Comparison of ENCODE assay signal across 8 mouse cellular contexts in genomic region chr3:146812041-146812878, GRCm38 (mm10). TPM values are rescaled to one million over a fixed set of nuclear protein-coding genes. Genes with fewer than 3 reads are reported as not detected.
DNase-seq lines count a peak whose midpoint lies in the region; ATAC-seq and TF ChIP-seq lines count a peak whose summit lies in the region.

No protein-coding gene starts in this region.

- intact Hi-C loops in left cerebral cortex, adult 2 months (cut with DNase I), result loop anchor here (5.0 kb wide), 1 partner anchor 100 kb away; no protein-coding TSS in a partner anchor

- WGBS in embryonic facial prominence, embryonic 14.5 days, result 1% methylated on average over 14 of the region's 60 CpGs
- WGBS in hindbrain, embryonic 15.5 days, result under 1% methylated on average over 54 of the region's 60 CpGs
- 1% methylated on average over 57 of the region's 60 CpGs for WGBS in liver, embryonic 14.5 days (ENCODE audit: insufficient replicate concordance)
- WGBS in neural tube, embryonic 15.5 days, result under 1% methylated on average over 58 of the region's 60 CpGs

- no peaks in the 10 kb centered on the region for H3K9me3 ChIP-seq in embryonic facial prominence, embryonic 14.5 days (ENCODE audit: control insufficient read depth, low read length)
- H3K9me3 ChIP-seq in hindbrain, embryonic 15.5 days, result no peaks in the 10 kb centered on the region
- no peaks in the 10 kb centered on the region for H3K9me3 ChIP-seq in liver, embryonic 14.5 days (ENCODE audit: control insufficient read depth, low read length)
- no peaks in the 10 kb centered on the region for H3K9me3 ChIP-seq in neural tube, embryonic 15.5 days (replicated peaks)

- H3K4me1 ChIP-seq in embryonic facial prominence, embryonic 14.5 days (ENCODE audit: control insufficient read depth, insufficient read depth, low read length), result 0 out of 2 replicates have a peak, but pooled peaks cover 9% of the 10 kb centered on the region
- peaks cover 18% of the 10 kb centered on the region for H3K4me1 ChIP-seq in hindbrain, embryonic 15.5 days (replicated peaks)
- peaks cover 0 to 4% of the 10 kb centered on the region in 2 experiments; a peak in 1 of 4 replicates for H3K4me1 ChIP-seq in liver, embryonic 14.5 days (replicated peaks; ENCODE audit: control insufficient read depth in 2 of 2, insufficient read depth in 2 of 2, low read length in 1 of 2)
- peaks cover 27% of the 10 kb centered on the region for H3K4me1 ChIP-seq in neural tube, embryonic 15.5 days

- peak; percentile 83 for ATAC-seq in embryonic facial prominence, embryonic 14.5 days (ENCODE audit: low read depth)
- ATAC-seq in hindbrain, embryonic 15.5 days (ENCODE audit: low FRiP score, low read depth), result peak; percentile 77
- ATAC-seq in liver, embryonic 14.5 days (ENCODE audit: insufficient read depth), result peak; percentile 63
- peak; percentile 76 for ATAC-seq in neural tube, embryonic 15.5 days (ENCODE audit: low FRiP score)

- TF ChIP-seq EP300 in liver, embryonic 14.5 days (IDR thresholded peaks at IDR 0.05; ENCODE audit: low read depth), result no peak

- peak overlapping the region; percentile 96 for H3K27ac ChIP-seq in left cerebral cortex, adult 2 months
- H3K27ac ChIP-seq in embryonic facial prominence, embryonic 14.5 days (replicated peaks; ENCODE audit: low read depth, low read length), result peak overlapping the region; percentile 95
- peak overlapping the region; percentile 99 for H3K27ac ChIP-seq in hindbrain, embryonic 15.5 days (replicated peaks)
- no peak overlapping the region for H3K27ac ChIP-seq in liver, embryonic 14.5 days
- peak overlapping the region; percentile 99 for H3K27ac ChIP-seq in neural tube, embryonic 15.5 days (replicated peaks)

- peaks cover 6% of the 10 kb centered on the region; the same call in 1 of the 2 replicates for H3K36me3 ChIP-seq in embryonic facial prominence, embryonic 14.5 days (ENCODE audit: control insufficient read depth, insufficient read depth, low read length)
- H3K36me3 ChIP-seq in hindbrain, embryonic 15.5 days, result no peaks in the 10 kb centered on the region
- no peaks in the 10 kb centered on the region for H3K36me3 ChIP-seq in liver, embryonic 14.5 days (replicated peaks; ENCODE audit: control insufficient read depth, insufficient read depth, low read depth)
- H3K36me3 ChIP-seq in neural tube, embryonic 15.5 days, result no peaks in the 10 kb centered on the region

- H3K27me3 ChIP-seq in embryonic facial prominence, embryonic 14.5 days (replicated peaks; ENCODE audit: control insufficient read depth, insufficient read depth, low read length), result no peaks in the 10 kb centered on the region
- no peaks in the 10 kb centered on the region for H3K27me3 ChIP-seq in hindbrain, embryonic 15.5 days
- H3K27me3 ChIP-seq in liver, embryonic 14.5 days (ENCODE audit: control insufficient read depth, insufficient read depth, low read length), result no peaks in the 10 kb centered on the region
- no peaks in the 10 kb centered on the region for H3K27me3 ChIP-seq in neural tube, embryonic 15.5 days (replicated peaks)

- no peak for TF ChIP-seq CTCF in left cerebral cortex, adult 2 months (IDR thresholded peaks at IDR 0.05)
- no peak for TF ChIP-seq CTCF in liver, embryonic 14.5 days (IDR thresholded peaks at IDR 0.05; ENCODE audit: low read depth)

- no peak for DNase-seq in left cerebral cortex, adult 2 months (ENCODE audit: extremely low spot score in 1 of 2, low spot score in 2 of 2)
- DNase-seq in left cerebral cortex, adult 11 months (ENCODE audit: low spot score), result no peak
- peak; percentile 76 for DNase-seq in Muller cell, postnatal 12 days (ENCODE audit: inconsistent ontology term)
- DNase-seq in embryonic facial prominence, embryonic 14.5 days (ENCODE audit: low spot score), result peak; percentile 15
- peak in 1 of 3 experiments; percentile 14 for DNase-seq in liver, embryonic 14.5 days (ENCODE audit: low read depth in 3 of 3, low spot score in 3 of 3)
- DNase-seq in right cerebral cortex, adult 18-20 months, result no peak

- peak overlapping the region; percentile 95 for H3K9ac ChIP-seq in embryonic facial prominence, embryonic 14.5 days (ENCODE audit: low read depth, low read length)
- peak overlapping the region; percentile 95 for H3K9ac ChIP-seq in hindbrain, embryonic 15.5 days
- peak overlapping the region; percentile 82 for H3K9ac ChIP-seq in liver, embryonic 14.5 days (replicated peaks)
- peak overlapping the region; percentile 96 for H3K9ac ChIP-seq in neural tube, embryonic 15.5 days (replicated peaks)

- peak overlapping the region; percentile 84 for H3K4me2 ChIP-seq in embryonic facial prominence, embryonic 14.5 days (ENCODE audit: low read depth, low read length)
- peak overlapping the region; percentile 88 for H3K4me2 ChIP-seq in hindbrain, embryonic 15.5 days
- H3K4me2 ChIP-seq in liver, embryonic 14.5 days (ENCODE audit: low read depth), result peak overlapping the region; percentile 67
- H3K4me2 ChIP-seq in neural tube, embryonic 15.5 days, result peak overlapping the region; percentile 84

- H3K4me3 ChIP-seq in left cerebral cortex, adult 2 months, result peak overlapping the region; percentile 57
- peak overlapping the region; percentile 99 for H3K4me3 ChIP-seq in embryonic facial prominence, embryonic 14.5 days (ENCODE audit: low read depth, low read length)
- H3K4me3 ChIP-seq in hindbrain, embryonic 15.5 days, result peak overlapping the region; percentile 99
- H3K4me3 ChIP-seq in liver, embryonic 14.5 days (ENCODE audit: insufficient read depth in 1 of 2, low read depth in 2 of 2, low read length in 2 of 2), result peak overlapping the region; percentile 62 to 89
- H3K4me3 ChIP-seq in neural tube, embryonic 15.5 days (replicated peaks), result peak overlapping the region; percentile 95

RNA-seq across cellular contexts. Expression of gene Prkacb, which starts 0.5 kb away (rescaled TPM):
- 100 to 1,000 TPM; 425 to 476 TPM for total RNA-seq in left cerebral cortex, adult 2 months (2021)
- polyA plus RNA-seq in embryonic facial prominence, embryonic 14.5 days (2014; fragmentation: Nextera tagmentation; extraction: Ambion mirVana), result 69.1 and 72.9 TPM in 2 replicates
- polyA plus RNA-seq in hindbrain, embryonic 15.5 days (2015; fragmentation: Nextera tagmentation; extraction: Ambion mirVana), result 181 and 186 TPM in 2 replicates
- 4.8 and 6.1 TPM in 2 replicates for polyA plus RNA-seq in liver, embryonic 14.5 days (2012; rRNA removed)
- polyA plus RNA-seq in liver, embryonic 14.5 days (2014; fragmentation: Nextera tagmentation; extraction: Ambion mirVana), result 10.9 and 12.5 TPM in 2 replicates
- polyA plus RNA-seq in neural tube, embryonic 15.5 days (2015; fragmentation: Nextera tagmentation; extraction: Ambion mirVana), result 169 and 193 TPM in 2 replicates

RNA-seq across cellular contexts. Expression of gene Ttll7, which starts 39.9 kb away (rescaled TPM):
- total RNA-seq in left cerebral cortex, adult 2 months (2021), result 100 to 1,000 TPM; 178 to 182 TPM
- 5.7 and 5.8 TPM in 2 replicates for polyA plus RNA-seq in embryonic facial prominence, embryonic 14.5 days (2014; fragmentation: Nextera tagmentation; extraction: Ambion mirVana)
- polyA plus RNA-seq in hindbrain, embryonic 15.5 days (2015; fragmentation: Nextera tagmentation; extraction: Ambion mirVana), result 8.5 and 8.7 TPM in 2 replicates
- polyA plus RNA-seq in liver, embryonic 14.5 days (2012; rRNA removed), result 0.23 and 0.34 TPM in 2 replicates
- 0.47 and 0.48 TPM in 2 replicates for polyA plus RNA-seq in liver, embryonic 14.5 days (2014; fragmentation: Nextera tagmentation; extraction: Ambion mirVana)
- 8.9 and 11.4 TPM in 2 replicates for polyA plus RNA-seq in neural tube, embryonic 15.5 days (2015; fragmentation: Nextera tagmentation; extraction: Ambion mirVana)

Comparison
In these comparisons a context has a peak if more than half of its experiments do, and no peak if none do; other contexts are left out.
1. DNase-seq: peak in Muller cell, postnatal 12 days (single experiment) and embryonic facial prominence, embryonic 14.5 days (single experiment); none in left cerebral cortex, adult 2 months (0 of 2), left cerebral cortex, adult 11 months (single experiment) and right cerebral cortex, adult 18-20 months (single experiment).
2. Peak in every context shown above with its lines, with median percentiles within 50 percentile points of each other: H3K4me3 ChIP-seq, ATAC-seq, H3K4me2 ChIP-seq and H3K9ac ChIP-seq.